Mouse (Mus musculus) monocyte, adult 2 months (primary cell): Measurements from ENCODE around the gene Wwp2.

Source experiments
- DNase-seq, 2 experiments: peaks; one replicate each; pipeline ENCODE4 v3.0.0; 2022; ENCODE audit warnings: low spot score in 2 of 2, low read depth in 1 of 2

The Wwp2 gene

DNA sequence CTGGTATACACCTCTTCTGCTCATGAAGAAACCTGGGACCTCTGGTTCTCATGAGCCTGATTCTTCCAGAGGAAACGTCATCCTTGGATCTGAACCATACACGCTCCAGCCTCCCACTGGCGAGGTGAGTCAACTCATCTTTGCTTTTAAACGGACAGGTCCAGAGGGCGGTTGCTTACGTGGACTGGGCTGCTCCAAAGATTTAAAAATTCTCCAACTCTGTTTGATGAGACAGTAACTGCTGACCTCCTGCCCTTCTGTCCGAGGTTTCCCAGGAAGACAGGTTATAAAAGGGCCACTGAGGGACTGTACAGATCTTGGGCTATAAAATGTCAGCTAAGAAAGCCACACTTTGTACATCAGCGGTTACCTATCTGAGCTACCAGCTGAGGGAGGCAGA lies 5.3 kb upstream of the Wwp2 start:
- no peak for DNase-seq

DNA sequence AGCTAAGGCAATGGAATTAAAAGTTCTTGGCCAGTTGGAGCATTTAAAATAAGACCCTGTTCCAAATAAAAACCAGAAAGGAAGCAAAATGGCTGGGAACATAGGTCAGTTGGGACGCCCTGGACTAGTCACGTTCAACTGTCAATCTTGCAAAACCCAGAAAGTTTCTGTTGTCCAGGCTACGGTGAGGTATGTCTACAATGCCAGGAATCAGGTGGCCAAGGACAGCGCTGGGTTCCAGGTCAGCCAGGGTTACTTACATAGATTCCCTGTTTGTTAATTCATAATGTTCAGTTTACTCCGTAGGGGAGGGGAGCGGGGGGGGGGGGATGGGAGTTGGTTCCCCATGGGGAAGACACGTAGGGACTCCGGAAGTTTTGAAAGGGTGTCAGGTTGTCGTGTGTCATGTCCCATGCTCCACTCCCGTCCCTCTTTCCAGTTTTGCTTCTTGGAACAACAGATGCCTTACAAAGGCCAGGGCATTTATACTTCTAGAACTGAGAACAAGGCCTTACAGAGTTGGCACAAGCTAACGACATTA lies 674 bp upstream of the Wwp2 start:
- DNase-seq: no peak

DNA sequence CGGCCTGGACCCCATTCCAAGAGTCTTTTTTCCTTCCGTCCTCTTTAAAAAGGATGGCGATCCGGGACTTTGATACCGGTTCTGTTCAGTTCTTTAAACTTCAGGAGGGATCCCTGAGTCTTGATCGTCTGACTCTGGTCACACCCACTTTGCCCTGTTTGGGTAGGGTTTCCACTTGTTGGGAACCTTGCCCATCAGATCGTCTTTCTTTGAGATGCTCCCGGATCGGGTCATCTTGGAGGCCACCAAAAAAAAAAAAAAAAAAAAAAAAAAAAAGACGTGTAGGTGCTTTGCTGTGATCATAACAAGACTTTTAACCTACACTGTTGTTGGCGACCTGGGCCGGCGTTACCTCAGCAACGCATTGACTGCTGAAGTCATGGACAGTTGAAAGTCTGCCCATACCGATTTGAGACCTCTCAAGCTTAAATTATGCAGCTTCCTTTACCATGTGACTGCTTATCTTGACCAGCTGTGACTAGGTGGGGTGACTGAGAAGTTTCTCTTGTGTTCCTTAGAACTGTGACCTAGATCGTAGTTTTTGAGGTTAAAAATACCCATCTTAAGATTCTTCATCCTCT lies 766 bp downstream of the Wwp2 start:
- DNase-seq: no peak

DNA sequence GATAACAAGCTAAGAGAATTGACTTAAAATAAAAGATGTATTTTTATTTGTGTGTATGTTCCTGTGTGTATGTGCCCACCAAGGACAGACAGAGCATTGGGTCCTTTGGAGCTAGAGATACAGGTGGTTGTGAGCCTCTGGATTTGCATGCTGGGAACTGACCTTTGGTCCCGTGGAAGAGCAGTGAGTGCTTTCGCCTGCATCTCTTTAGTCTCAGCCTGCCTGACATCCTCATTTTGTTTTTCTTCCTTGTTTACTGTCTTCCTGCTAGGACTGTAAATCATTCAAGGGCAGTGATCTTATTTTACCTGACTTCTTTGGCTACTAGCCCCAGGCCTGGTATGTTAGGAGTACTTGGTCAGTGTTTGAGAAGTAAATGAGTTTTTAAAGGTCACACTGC lies 1.5 kb downstream of the Wwp2 start:
- no peak for DNase-seq

DNA sequence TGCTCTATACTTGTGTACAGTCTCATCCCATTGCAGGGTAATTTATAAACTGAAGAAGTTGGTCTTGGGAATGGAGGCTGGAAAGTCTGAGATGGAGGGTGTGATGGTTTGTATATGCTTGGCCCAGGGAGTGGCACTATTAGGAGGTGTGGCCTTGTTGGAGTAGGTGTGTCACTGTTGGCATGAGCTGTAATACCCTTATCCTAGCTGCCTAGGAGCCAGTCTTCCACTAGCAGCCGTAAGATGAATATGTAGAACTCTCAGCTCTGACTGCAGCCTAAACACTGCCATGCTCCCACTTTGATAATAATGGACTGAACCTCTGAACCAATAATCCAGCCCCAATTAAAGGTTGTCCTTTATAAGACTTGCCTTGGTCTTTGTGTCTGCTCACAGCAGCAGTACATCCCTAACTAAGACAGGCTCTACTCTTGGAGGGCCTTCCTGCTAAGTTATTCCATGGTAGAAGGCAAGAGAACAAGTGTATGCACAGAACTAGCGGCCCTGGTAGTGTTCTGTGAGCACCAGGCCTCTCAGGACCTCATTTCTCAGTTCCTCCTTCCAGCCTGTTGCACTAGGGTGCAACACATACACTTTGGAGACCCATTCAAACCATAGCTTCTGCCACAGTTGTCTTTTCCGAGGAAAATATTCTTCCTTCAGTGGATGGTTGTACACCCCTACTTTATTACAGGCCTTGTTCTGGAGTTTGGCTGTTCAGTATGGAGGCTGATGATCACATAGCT lies 3.9 kb downstream of the Wwp2 start:
- DNase-seq: no peak

DNA sequence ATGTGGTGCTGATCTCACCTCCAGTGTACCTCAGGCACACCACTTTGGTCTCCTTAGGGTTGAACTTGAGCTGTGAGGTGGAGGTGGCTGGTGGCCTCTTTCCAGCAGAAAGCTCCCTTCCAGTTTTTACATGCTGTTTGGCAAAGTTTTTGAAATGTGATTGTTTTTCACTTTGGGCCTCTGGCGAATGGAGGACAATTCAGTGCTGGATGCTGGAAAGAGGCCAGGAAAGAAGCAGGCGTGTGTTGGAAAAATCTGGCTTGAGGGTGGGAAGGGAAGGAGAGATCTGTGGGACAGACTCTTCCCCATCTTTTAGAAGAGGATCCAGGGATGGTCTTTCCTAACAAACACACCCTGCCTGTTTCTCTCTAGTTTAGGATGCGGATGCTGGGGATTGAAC lies 8.5 kb downstream of the Wwp2 start:
- DNase-seq: no peak

DNA sequence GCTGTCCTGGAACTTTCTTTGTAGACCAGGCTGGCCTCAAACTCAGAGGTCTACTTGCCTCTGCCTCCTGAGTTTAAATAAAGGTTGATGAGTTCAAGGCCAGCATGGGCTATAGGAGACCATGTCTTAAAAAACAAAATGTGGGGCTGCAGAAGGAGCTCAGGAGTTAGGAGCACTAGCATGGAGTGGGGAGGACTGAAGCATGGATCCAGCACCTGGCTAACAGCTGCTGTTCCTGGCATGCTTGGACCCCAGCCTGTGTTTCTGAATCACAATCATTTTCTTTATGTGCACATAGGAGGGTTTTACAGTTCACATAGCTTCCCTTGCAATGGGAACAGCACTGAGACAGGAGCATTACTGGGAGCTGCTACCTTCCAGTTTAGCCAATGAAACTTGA lies 11.5 kb downstream of the Wwp2 start:
- DNase-seq: no peak

DNA sequence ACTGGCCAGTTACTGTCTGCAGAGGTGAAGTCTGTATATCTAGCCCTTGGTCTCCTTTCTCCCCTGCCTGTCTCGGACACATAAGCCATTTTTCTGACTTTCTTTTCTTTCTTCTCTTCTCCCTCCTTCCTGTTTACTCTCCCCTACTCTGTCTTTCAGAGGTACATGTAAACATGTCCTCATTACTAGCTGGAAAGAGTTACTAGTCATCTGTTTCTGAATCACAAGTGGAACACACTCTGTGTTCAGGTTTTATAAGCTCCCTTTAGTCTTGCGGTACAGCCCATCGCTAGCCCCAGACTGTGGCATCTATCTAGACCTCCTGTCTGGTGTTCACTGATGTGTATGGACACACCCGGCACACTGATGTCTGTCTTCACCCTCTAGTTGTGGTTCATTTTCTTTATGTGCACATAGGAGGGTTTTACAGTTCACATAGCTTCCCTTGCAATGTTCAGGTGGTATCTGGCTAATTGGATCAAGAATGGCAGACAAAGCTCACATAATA lies 12.3 kb downstream of the Wwp2 start:
- DNase-seq: no peak

DNA sequence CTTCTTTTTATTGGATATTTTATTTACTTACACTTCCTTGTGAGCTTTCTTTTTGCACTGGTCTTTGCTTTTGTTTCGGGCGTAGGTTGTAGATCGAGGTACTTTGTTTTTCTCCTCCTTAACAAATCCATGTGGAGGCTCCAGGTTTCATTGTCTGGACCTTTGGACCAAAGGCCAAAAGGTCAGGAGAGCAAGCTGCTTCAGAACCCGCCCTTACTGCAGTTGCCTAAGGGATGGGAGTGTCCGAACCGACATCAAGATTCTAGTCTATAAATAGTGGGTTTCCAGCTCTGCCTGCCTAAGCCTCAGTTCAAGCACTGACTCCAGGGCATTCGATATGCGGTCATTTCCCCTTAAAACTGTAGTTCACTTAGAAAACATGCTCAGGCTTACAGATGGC lies 13.0 kb downstream of the Wwp2 start:
- DNase-seq: no peak

DNA sequence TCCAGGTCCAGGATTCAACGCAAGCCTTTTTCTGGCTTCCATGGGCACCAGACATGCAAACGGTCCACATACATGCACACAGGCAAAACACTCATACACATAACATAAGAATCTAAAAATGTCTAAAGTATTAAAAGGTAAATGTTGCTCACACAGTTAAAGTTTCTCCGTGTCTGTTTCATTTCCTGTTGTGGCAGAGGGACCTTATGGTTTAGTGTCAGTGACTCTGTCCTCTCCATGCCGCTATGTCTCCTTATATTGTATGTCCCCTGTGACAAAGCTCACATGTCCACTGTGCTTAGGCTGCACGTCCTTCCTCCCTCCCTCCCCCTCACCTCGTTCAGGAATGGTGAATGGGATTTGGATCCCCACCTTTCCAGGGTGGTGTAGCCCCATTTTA lies 13.5 kb downstream of the Wwp2 start:
- DNase-seq: no peak

DNA sequence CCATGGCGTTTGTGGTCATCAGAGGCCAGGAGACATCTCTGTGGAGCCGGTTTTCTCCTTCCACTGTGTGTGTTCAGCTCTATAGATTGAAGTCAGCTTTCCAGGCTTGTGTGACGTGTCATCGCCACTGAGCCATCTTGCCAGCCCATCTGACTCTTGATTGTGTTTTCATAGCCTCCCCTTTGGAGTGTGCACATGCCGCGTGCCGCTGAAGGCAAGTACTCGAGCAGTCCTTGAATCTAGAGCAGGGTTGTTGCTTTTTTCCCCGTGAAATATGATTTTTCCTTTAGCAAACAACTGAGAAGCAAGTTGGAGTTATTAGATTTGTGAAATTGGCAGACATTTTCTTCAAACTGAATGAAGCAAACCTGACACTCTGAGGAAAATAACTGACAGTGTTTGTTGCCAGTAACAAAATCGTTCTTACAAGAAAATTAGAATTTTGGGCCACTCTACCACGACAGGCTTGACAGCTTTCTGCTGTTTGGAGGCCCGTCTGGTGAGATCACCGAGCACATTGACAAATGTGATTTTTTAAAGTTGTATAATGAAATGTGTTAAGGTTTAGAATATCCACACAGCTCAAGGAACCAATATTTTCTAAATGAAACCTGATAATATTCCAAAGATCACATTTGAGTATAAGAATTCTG lies 15.4 kb downstream of the Wwp2 start:
- DNase-seq: no peak

DNA sequence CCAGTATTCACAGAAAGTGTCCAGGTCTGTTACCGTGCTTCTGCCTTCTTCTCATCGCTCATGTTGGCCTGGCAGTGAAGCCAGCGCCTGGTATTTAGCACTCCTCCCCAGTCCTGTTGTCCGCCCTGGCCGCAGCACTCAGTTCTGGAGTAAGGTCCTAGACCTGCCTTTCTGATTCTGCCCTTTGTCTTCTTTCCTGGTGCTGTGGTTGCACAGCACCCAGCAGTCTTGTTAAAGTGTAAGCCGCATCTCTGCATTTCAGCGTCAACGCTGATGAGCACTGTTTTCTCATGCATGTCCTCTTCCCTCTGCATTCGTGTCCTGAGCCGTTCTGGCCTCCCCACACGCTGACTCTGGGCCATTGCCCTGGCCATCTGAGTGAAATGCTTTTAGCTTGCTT lies 17.2 kb downstream of the Wwp2 start:
- DNase-seq: no peak

DNA sequence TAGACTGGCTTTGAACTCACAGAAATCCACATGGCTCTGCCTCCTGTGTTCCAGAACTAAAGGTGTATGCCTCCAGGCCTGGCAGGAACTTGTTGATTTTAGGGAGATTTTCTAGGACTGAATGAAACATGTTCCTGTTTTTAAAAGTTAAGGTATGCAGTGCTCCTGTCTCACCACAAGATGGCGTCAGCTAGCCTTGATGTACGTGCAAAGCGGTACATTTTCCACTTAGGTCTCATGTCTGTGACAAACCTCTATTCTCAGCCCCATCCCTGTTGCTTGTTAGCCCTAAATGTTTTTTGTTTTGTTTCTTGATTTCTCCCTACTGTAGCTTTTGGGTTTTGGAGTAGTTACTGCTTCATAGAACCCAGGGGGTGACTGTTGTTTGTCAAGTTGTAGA lies 19.1 kb downstream of the Wwp2 start:
- peak in 1 of 2 experiments; percentile 18 for DNase-seq

DNA sequence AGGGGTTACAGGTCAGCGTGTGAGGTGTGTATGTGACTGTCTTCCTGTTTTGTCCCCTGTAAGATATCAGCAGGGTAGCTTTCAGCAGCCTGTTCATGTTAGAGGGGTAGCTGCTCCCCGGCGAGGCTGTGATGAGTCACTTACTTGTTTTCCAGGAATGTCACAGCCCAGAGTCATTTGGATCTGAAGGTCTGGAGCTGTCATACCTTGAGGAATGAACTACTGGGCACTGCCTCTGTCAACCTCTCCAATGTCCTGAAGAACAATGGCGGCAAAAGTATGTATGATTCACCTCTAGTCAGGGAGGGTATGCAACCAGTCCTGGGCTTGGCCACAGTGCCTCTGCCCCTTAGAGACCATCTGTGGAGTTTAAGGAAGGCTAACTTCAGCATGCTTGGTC lies 21.6 kb downstream of the Wwp2 start:
- no peak for DNase-seq

DNA sequence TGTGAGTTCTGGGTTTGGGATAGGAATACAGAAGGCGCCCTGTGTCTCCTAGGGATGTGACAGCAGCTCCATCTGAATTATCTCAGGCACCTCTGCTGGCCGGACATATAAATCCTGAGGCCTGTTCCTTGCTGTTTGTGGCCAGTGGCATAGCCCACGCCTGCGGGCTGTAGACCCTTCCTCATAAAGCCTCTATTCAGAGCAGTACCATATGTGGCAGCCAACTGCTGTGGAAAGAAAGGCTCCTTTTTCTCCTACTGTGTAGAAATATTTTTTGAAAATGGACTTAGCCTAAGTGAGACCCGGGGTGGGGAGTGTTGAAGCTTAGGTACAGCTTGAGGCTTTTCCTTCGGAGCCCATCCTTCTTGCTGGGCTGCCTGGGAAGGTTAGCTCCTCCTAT lies 22.1 kb downstream of the Wwp2 start:
- DNase-seq: no peak

DNA sequence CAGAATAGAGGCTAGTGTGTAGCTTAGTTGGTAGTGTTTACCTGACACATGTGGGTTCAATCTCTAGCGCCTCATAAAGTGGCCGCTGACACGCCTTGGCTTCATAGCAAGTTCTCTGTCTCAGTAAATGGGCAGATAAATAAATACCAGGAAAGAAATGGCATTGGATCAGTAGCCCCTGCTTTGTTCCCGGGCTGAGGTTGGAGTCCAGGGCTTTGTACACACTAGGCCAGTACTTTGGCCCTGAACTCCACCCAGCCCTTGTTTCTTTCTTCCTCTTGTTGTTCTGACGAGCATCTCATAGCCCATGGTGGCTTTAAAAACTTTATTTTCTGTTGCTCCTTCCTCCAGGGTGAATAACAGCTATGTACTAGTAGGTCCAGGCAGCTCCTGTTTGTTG lies 26.3 kb downstream of the Wwp2 start:
- no peak for DNase-seq

DNA sequence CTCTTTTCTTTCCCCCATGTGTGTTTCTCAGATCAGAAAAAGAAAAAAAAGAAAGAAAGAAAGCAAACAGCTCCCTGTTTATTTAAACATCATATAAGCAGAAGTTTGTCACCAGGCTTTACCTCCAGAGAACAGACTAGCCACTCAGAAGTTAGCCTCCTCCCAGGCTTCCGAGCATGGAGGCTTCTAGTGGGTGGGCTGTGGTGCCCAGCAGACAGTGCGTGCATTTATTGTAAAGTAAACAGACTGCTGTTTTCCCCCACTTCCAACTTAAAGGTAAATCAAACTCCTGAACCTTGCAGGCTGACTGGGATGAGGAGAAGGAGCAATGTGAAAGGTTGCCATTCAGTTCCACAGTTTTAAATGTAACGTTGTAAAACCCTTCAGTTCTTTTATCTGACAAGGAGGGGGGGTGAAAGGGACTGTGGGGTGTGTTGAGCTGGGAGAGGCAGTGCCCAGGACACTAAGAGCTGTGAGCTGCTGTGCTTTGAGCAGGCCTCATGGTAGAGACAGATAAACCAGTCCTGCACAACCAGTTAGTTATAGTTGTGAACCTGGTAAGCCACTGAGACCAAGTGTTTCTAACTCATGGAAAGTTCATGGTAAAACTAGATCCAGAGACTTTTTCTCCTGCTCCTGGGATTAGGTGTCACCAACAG lies 29.3 kb downstream of the Wwp2 start:
- DNase-seq: no peak

DNA sequence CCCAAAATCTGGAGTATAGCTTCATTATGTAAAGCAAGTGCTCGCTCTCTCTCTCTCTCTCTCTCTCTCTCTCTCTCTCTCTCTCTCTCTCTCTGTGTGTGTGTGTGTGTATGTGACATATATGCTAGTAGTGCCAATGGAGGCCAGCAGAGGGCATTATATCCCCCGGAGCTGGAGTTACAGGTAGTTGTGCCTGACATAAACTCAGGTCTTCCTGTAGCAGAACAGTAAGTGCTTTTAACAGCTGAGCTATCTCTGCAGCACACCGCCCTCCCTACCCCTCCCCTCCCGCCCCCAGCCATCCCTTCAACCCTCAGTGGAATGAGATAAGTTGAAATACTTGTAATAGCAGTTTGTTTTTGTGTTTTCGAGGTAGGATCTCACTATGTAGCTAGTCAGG lies 30.5 kb downstream of the Wwp2 start:
- no peak for DNase-seq

DNA sequence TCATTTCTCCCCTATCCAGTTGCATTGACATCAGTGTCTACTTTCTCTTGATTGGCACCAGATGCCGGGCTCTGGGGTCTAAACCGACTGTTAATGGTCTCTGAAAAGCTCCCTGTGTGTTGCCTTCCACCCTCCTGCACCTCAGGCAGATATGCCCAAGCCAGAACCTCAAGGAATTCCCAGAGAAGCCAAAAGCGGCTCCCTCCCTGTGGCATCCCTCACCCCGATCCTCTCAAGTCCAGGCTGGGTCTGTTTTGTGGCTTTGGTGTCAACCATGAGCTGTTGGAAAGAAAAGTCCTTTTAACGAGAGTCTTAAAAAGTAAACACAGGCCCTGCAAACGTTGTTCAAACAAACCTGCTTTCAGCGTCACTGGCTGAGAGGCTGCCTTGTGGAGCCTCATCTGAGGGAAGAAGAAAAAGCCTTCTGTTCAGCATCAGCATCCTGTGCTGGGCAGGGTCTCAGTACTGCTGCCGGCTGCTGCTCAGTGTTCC lies 32.7 kb downstream of the Wwp2 start:
- no peak for DNase-seq

DNA sequence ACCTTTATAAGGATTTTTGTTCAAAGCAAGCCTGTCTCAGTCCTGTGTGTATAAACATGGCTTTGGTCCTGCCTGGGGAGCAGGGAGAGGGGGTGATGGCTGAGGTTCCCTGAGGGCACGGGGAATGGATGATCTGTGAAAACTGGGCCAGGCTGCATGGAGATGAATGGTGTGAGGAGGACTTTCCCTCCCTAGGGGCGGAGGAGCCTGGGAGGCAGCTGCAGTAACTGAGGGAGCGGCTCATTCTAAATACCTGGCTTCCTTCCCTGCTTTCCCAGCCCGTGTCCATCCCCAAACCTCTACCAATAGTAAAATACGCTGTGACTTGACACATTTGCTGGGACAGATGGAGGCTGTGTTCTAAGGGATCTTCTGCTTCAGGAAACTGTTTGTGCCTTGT lies 34.1 kb downstream of the Wwp2 start:
- DNase-seq: no peak

DNA sequence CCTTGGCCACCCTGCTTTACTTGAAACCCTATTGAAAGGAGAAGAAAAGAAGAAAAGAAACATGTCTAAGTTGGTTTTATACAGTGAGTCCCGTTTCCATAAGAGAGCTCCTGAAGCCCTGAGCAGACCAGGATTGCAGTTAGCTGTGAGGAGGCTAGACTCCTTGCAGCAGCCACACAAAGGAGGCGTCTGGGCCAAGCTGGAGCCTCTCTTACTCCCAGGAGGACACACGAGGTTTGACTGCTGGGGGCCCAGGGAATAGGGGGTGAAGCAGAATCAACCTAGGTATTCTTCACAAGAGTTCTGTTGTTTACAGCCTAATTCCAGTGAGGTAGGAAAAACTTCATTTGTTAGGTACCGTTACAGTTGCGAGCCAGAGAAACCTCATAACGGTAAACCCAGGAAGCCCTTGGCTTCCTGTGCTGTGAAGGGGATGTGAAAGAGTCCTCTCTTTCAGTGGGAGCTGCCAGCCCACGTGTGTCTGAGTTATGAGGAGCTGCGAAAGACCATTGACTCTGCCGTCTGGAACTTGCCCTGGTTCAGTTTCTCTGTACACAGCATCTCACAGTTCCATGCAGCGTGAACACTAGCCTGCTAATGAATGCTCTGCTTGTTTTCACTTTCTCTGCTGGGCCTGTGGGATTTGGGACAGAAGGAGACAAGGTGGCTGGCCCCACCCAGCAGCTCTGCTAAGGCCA lies 36.4 kb downstream of the Wwp2 start:
- no peak for DNase-seq
